In genomic region chr17:25867509-25867835, GRCm38 (mm10) we compare ENCODE assay signal across 8 mouse cellular contexts. TPM values are rescaled to one million over a fixed set of nuclear protein-coding genes. Genes with fewer than 3 reads are reported as not detected.
DNase-seq lines count a peak whose midpoint lies in the region; ATAC-seq and TF ChIP-seq lines count a peak whose summit lies in the region.

No protein-coding gene starts in this region.

- H3K4me1 ChIP-seq in lung, postnatal 0 days (ENCODE audit: insufficient read depth, low read depth, low read length), result no peaks in the 10 kb centered on the region
- H3K4me1 ChIP-seq in embryonic facial prominence, embryonic 15.5 days, result peaks cover 15% of the 10 kb centered on the region
- H3K4me1 ChIP-seq in stomach, embryonic 15.5 days, result peaks cover 14% of the 10 kb centered on the region

- peak; percentile 35 for DNase-seq in lung, postnatal 0 days (ENCODE audit: low spot score)
- no peak for DNase-seq in lung, adult 18-20 months
- peak; percentile 30 for DNase-seq in liver
- no peak for DNase-seq in left cerebral cortex, postnatal 25 days (ENCODE audit: low spot score in 2 of 2)
- no peak for DNase-seq in kidney, postnatal 10 days
- no peak for DNase-seq in kidney, postnatal 25 days

- H3K27me3 ChIP-seq in lung, postnatal 0 days (replicated peaks; ENCODE audit: insufficient read depth, low read length), result no peaks in the 10 kb centered on the region
- no peaks in the 10 kb centered on the region for H3K27me3 ChIP-seq in embryonic facial prominence, embryonic 15.5 days
- H3K27me3 ChIP-seq in stomach, embryonic 15.5 days (replicated peaks), result no peaks in the 10 kb centered on the region

- intact Hi-C loops in left cerebral cortex, postnatal 25 days (cut with DNase I), result no loop called here

- no peak overlapping the region for H3K27ac ChIP-seq in lung, postnatal 0 days (ENCODE audit: low read length)
- H3K27ac ChIP-seq in embryonic facial prominence, embryonic 15.5 days (replicated peaks), result no peak overlapping the region
- H3K27ac ChIP-seq in stomach, embryonic 15.5 days, result peak overlapping the region; percentile 60

- H3K4me3 ChIP-seq in lung, postnatal 0 days (ENCODE audit: low read depth, low read length), result no peak overlapping the region
- H3K4me3 ChIP-seq in embryonic facial prominence, embryonic 15.5 days (replicated peaks), result peak overlapping the region; percentile 71
- H3K4me3 ChIP-seq in stomach, embryonic 15.5 days (replicated peaks), result peak overlapping the region; percentile 80

- 9% methylated on average over 7 of the region's 7 CpGs for WGBS in lung, postnatal 0 days
- WGBS in embryonic facial prominence, embryonic 15.5 days, result 12% methylated on average over 7 of the region's 7 CpGs
- WGBS in stomach, embryonic 15.5 days, result 17% methylated on average over 7 of the region's 7 CpGs

- TF ChIP-seq CTCF in lung, postnatal 0 days (IDR thresholded peaks at IDR 0.05), result no peak

- H3K36me3 ChIP-seq in lung, postnatal 0 days (ENCODE audit: insufficient read depth, low read length), result no peaks in the 10 kb centered on the region
- H3K36me3 ChIP-seq in embryonic facial prominence, embryonic 15.5 days, result no peaks in the 10 kb centered on the region
- no peaks in the 10 kb centered on the region for H3K36me3 ChIP-seq in stomach, embryonic 15.5 days

- no peaks in the 10 kb centered on the region for H3K9me3 ChIP-seq in lung, postnatal 0 days (ENCODE audit: low read length)
- no peaks in the 10 kb centered on the region for H3K9me3 ChIP-seq in embryonic facial prominence, embryonic 15.5 days (replicated peaks)
- H3K9me3 ChIP-seq in stomach, embryonic 15.5 days, result no peaks in the 10 kb centered on the region

- peak; percentile 1; the same call in 1 of the 2 replicates for ATAC-seq in lung, postnatal 0 days
- ATAC-seq in embryonic facial prominence, embryonic 15.5 days (ENCODE audit: insufficient number of reproducible peaks, low FRiP score, low TSS enrichment, low read depth), result no peak
- ATAC-seq in stomach, embryonic 15.5 days (ENCODE audit: insufficient read depth, low FRiP score, low read depth), result no peak

- H3K4me2 ChIP-seq in lung, postnatal 0 days (replicated peaks; ENCODE audit: low read depth, low read length), result peak overlapping the region; percentile 98
- H3K4me2 ChIP-seq in embryonic facial prominence, embryonic 15.5 days (replicated peaks), result peak overlapping the region; percentile 99
- H3K4me2 ChIP-seq in stomach, embryonic 15.5 days, result peak overlapping the region; percentile 99

- 0 out of 2 replicates have a peak overlapping the region, but pooled peaks have one; percentile 19 for H3K9ac ChIP-seq in lung, postnatal 0 days (replicated peaks; ENCODE audit: low read depth)
- no peak overlapping the region for H3K9ac ChIP-seq in embryonic facial prominence, embryonic 15.5 days
- peak overlapping the region; percentile 53; the same call in 1 of the 2 replicates for H3K9ac ChIP-seq in stomach, embryonic 15.5 days

- TF ChIP-seq EP300 in lung, postnatal 0 days (IDR thresholded peaks at IDR 0.05), result no peak

RNA-seq across cellular contexts. Expression of gene Mcrip2, which starts 1.1 kb away (rescaled TPM):
- polyA plus RNA-seq in lung, postnatal 0 days (2015; fragmentation: Nextera tagmentation; extraction: Ambion mirVana), result 16.5 and 19.5 TPM in 2 replicates
- polyA plus RNA-seq in embryonic facial prominence, embryonic 15.5 days (2015; fragmentation: Nextera tagmentation; extraction: Ambion mirVana), result 13.4 and 15.7 TPM in 2 replicates
- 52.2 and 54.2 TPM in 2 replicates for polyA plus RNA-seq in stomach, embryonic 15.5 days (2015; fragmentation: Nextera tagmentation; extraction: Ambion mirVana)
- total RNA-seq in left cerebral cortex, postnatal 25 days (2021), result 10 to 100 TPM; 21.1 to 22.2 TPM

RNA-seq across cellular contexts. Expression of gene Wdr90, which starts 6.2 kb away (rescaled TPM):
- polyA plus RNA-seq in lung, postnatal 0 days (2015; fragmentation: Nextera tagmentation; extraction: Ambion mirVana), result 5.6 and 5.8 TPM in 2 replicates
- polyA plus RNA-seq in embryonic facial prominence, embryonic 15.5 days (2015; fragmentation: Nextera tagmentation; extraction: Ambion mirVana), result 21.5 and 32.1 TPM in 2 replicates
- polyA plus RNA-seq in stomach, embryonic 15.5 days (2015; fragmentation: Nextera tagmentation; extraction: Ambion mirVana), result 21.0 and 22.9 TPM in 2 replicates
- 10 to 100 TPM; 29.8 to 31.4 TPM for total RNA-seq in left cerebral cortex, postnatal 25 days (2021)

RNA-seq across cellular contexts. Expression of gene Mettl26, which starts 7.4 kb away (rescaled TPM):
- 48.7 and 50.7 TPM in 2 replicates for polyA plus RNA-seq in lung, postnatal 0 days (2015; fragmentation: Nextera tagmentation; extraction: Ambion mirVana)
- polyA plus RNA-seq in embryonic facial prominence, embryonic 15.5 days (2015; fragmentation: Nextera tagmentation; extraction: Ambion mirVana), result 49.6 and 51.8 TPM in 2 replicates
- polyA plus RNA-seq in stomach, embryonic 15.5 days (2015; fragmentation: Nextera tagmentation; extraction: Ambion mirVana), result 67.4 and 68.3 TPM in 2 replicates
- total RNA-seq in left cerebral cortex, postnatal 25 days (2021), result 10 to 100 TPM; 34.8 to 38.1 TPM

RNA-seq across cellular contexts. Expression of gene Wfikkn1, which starts 13.2 kb away (rescaled TPM):
- 0.24 and 0.26 TPM in 2 replicates for polyA plus RNA-seq in lung, postnatal 0 days (2015; fragmentation: Nextera tagmentation; extraction: Ambion mirVana)
- 0.62 and 0.83 TPM in 2 replicates for polyA plus RNA-seq in embryonic facial prominence, embryonic 15.5 days (2015; fragmentation: Nextera tagmentation; extraction: Ambion mirVana)
- 0.39 and 0.55 TPM in 2 replicates for polyA plus RNA-seq in stomach, embryonic 15.5 days (2015; fragmentation: Nextera tagmentation; extraction: Ambion mirVana)
- 1 to 10 TPM; 1.3 to 2.5 TPM for total RNA-seq in left cerebral cortex, postnatal 25 days (2021)

RNA-seq across cellular contexts. Expression of gene Rhot2, which starts 22.8 kb away (rescaled TPM):
- polyA plus RNA-seq in lung, postnatal 0 days (2015; fragmentation: Nextera tagmentation; extraction: Ambion mirVana), result 9.9 and 10.3 TPM in 2 replicates
- 24.5 and 25.8 TPM in 2 replicates for polyA plus RNA-seq in embryonic facial prominence, embryonic 15.5 days (2015; fragmentation: Nextera tagmentation; extraction: Ambion mirVana)
- polyA plus RNA-seq in stomach, embryonic 15.5 days (2015; fragmentation: Nextera tagmentation; extraction: Ambion mirVana), result 23.1 and 23.6 TPM in 2 replicates
- 10 to 100 TPM; 76.9 to 84.4 TPM for total RNA-seq in left cerebral cortex, postnatal 25 days (2021)

Comparison
In these comparisons a context has a peak if more than half of its experiments do, and no peak if none do; other contexts are left out.
1. DNase-seq: peak in lung, postnatal 0 days (single experiment) and liver (single experiment); none in lung, adult 18-20 months (0 of 2), left cerebral cortex, postnatal 25 days (0 of 2), kidney, postnatal 10 days (single experiment) and kidney, postnatal 25 days (0 of 2).
2. Peak in every context shown above with its lines, with median percentiles within 50 percentile points of each other: H3K4me2 ChIP-seq.